Mouse (Mus musculus) layer of hippocampus, postnatal 14 days (tissue): Measurements from ENCODE around the gene Cish. TPM values are rescaled to one million over a fixed set of nuclear protein-coding genes. Genes with fewer than 3 reads are reported as not detected.

Source experiments
- DNase-seq, 2 experiments: peaks; one replicate each; pipeline ENCODE4 v3.0.0; 2021 to 2022; ENCODE audit warnings: low spot score in 2 of 2, mixed read lengths in 1 of 2
- total RNA-seq, 2 experiments: library from RNA; stranded (reverse); gene quantifications; 2 replicates each; pipeline ENCODE4 v1.2.3; 2021

The Cish gene
- total RNA-seq, 2 experiments from 2014 or later: 3.3 to 3.4 TPM

DNA sequence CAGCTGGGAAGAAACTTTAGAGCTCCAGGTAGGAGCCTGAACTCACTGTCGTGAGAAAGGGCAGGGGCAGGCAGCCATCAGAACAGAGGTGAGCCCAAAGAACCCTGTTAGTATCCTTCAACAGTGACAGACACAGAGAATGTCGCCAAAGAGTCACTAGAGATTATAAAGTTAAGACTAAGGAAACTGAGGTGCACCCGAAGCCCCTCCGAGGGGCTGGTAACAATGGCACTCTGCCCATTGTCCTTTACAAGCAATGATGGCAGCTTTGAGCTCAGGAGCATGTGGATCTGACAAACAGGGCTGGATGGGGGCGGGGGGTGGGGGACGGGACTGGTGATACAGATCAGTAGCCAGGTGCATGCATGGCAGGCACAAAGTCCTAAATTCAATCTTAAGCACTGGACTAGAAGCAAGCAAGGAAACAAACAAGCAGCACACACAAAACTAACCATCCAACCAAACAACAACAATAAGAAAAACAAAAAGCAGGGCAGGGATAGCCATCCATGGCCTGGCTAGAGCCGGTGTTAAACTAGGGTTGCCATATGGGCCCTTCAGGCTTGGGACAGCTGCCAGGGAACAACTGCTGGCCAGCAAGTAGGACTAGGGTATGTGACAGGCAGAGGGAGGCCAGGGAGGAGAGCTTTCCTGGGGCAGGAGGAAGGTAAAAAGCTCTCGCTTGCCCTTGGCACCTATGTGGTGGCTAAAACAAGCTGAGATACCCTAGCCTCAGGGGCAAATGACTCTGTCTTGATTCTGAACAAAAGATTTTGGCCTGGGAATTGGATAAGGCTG lies 47.5 kb downstream of the Cish start:
- no peak for DNase-seq

DNA sequence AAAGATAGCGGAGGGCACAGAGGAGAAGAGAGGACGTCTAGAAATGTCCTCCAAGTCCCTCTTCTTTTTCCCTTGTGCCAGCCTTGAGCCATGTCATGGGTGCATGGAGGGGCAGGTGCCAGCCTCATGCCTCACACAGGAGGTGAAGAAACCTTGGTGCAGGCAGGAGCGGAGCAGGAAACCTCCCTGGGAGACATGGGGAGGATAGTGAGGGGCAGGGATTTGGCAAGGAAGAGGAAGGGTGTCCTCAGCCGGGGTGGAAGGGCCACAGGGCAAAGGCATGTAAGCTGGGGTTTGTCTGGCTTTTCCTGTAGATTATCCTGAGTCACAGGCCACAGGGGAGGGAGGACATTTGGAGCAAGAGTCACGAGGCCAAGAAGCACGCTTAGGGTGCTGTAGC lies 48.2 kb downstream of the Cish start:
- DNase-seq: no peak

- DNase-seq: no peak
These were observed 50.3 kb downstream of the Cish start for GRCm38 (mm10) chr9:107346081-107346480.

GRCm38 (mm10) chr9:107347586-107348183 lies 51.9 kb downstream of the Cish start:
- DNase-seq: no peak

DNA sequence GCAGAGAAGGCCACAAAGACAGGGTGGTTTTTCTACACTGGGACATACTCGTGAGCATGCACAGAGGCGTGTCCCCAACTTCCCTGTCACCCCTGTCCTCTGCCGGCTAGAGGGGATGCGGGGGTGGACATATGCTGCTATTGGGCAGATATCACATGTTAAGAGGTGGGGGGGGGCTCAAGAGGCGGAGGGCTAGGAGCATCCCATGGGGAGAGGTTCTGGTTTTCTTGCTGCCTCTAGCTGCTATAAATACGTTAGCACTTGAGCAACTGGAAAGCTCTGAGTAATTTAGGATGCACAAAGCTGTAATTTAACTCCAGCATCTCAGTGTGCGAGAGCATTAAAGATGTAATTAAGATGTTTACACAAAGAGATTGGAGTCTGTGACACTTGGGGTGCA lies 53.5 kb downstream of the Cish start:
- no peak for DNase-seq

Other genes starting within 250 kb of the Cish start
- gene Dock3, start 64.1 kb upstream of the Cish start, total RNA-seq: 10 to 100 TPM; 81.4 to 94.1 TPM
- gene Mapkapk3, start 6.1 kb upstream of the Cish start, total RNA-seq: 1 to 10 TPM; 2.0 to 3.1 TPM
- 10 to 100 TPM; 16.1 to 18.5 TPM for gene Hemk1, start 42.3 kb downstream of the Cish start, total RNA-seq
- 1 to 10 TPM; 2.6 to 2.9 TPM for gene 6430571L13Rik, start 44.6 kb downstream of the Cish start, total RNA-seq
- gene Cacna2d2, start 103.6 kb downstream of the Cish start, total RNA-seq: 10 to 100 TPM; 19.5 to 24.2 TPM
- gene Tmem115, start 237.9 kb downstream of the Cish start, total RNA-seq: 10 to 100 TPM; 33.3 to 38.1 TPM
- 10 to 100 TPM; 16.7 to 17.8 TPM for gene Cyb561d2, start 246.2 kb downstream of the Cish start, total RNA-seq
- gene Nprl2, start 246.2 kb downstream of the Cish start, total RNA-seq: 10 to 100 TPM; 28.7 to 34.5 TPM